Mouse (Mus musculus): ENCODE data around the gene Psmd12. TPM values are rescaled to one million over a fixed set of nuclear protein-coding genes. Genes with fewer than 3 reads are reported as not detected.

The Psmd12 gene
- polyA plus RNA-seq, 1 experiment from 2014 or later = 164 TPM

GRCm38 (mm10) chr11:107521153-107521552, 41.9 kb downstream of the Psmd12 start:
- WGBS (ENCODE audit: insufficient replicate concordance) = 43% methylated on average over 1 of the region's 1 CpGs

GRCm38 (mm10) chr11:107524966-107525365, 45.7 kb downstream of the Psmd12 start:
- Histone ChIP-seq H3K4me3 (no peak overlapping the region), H3K27me3 (replicated peaks) (no peaks in the 10 kb centered on the region), H3K4me1 (peaks cover 11% of the 10 kb centered on the region; the same call in 1 of the 2 replicates), H3K9me3 (replicated peaks) (no peaks in the 10 kb centered on the region), H3K27ac (no peak overlapping the region), H3K36me3 (no peaks in the 10 kb centered on the region), H3K4me2 (no peak overlapping the region), H3K9ac (no peak overlapping the region)
- ATAC-seq = no peak
- 73% methylated on average over 1 of the region's 1 CpGs for WGBS (ENCODE audit: insufficient replicate concordance)

More at GRCm38 (mm10) chr11:107521153-107521552, 41.9 kb downstream of the Psmd12 start:
- Histone ChIP-seq H3K4me1 (no peaks in the 10 kb centered on the region), H3K4me2 (no peak overlapping the region), H3K27me3 (replicated peaks) (no peaks in the 10 kb centered on the region), H3K9ac (no peak overlapping the region), H3K36me3 (no peaks in the 10 kb centered on the region), H3K9me3 (replicated peaks) (no peaks in the 10 kb centered on the region), H3K27ac (no peak overlapping the region), H3K4me3 (no peak overlapping the region)
- no peak for ATAC-seq

- Histone ChIP-seq H3K36me3 (no peaks in the 10 kb centered on the region), H3K9me3 (replicated peaks) (no peaks in the 10 kb centered on the region), H3K4me1 (peaks cover 26% of the 10 kb centered on the region), H3K4me3 (no peak overlapping the region), H3K27me3 (replicated peaks) (no peaks in the 10 kb centered on the region), H3K4me2 (no peak overlapping the region), H3K9ac (no peak overlapping the region), H3K27ac (no peak overlapping the region)
- WGBS (ENCODE audit: insufficient replicate concordance) = 61% methylated on average over 3 of the region's 3 CpGs
- ATAC-seq = no peak
Observed at GRCm38 (mm10) chr11:107527632-107528031, 48.3 kb downstream of the Psmd12 start.

- Histone ChIP-seq H3K4me2 (0 out of 2 replicates have a peak overlapping the region, but pooled peaks have one; percentile 4), H3K27ac (0 out of 2 replicates have a peak overlapping the region, but pooled peaks have one; percentile 40), H3K4me1 (peaks cover 26% of the 10 kb centered on the region), H3K4me3 (no peak overlapping the region), H3K9ac (no peak overlapping the region), H3K36me3 (no peaks in the 10 kb centered on the region), H3K27me3 (replicated peaks) (no peaks in the 10 kb centered on the region), H3K9me3 (replicated peaks) (no peaks in the 10 kb centered on the region)
- WGBS (ENCODE audit: insufficient replicate concordance) = 14% methylated on average over 8 of the region's 8 CpGs
- 0 out of 2 replicates have a peak, but pooled peaks have one; percentile 42 for ATAC-seq
Observed at GRCm38 (mm10) chr11:107529320-107529719, 50.0 kb downstream of the Psmd12 start.

GRCm38 (mm10) chr11:107531445-107531844, 52.2 kb downstream of the Psmd12 start:
- Histone ChIP-seq H3K27ac (no peak overlapping the region), H3K4me3 (no peak overlapping the region), H3K9me3 (replicated peaks) (no peaks in the 10 kb centered on the region), H3K27me3 (replicated peaks) (no peaks in the 10 kb centered on the region), H3K36me3 (no peaks in the 10 kb centered on the region), H3K9ac (no peak overlapping the region), H3K4me2 (no peak overlapping the region), H3K4me1 (peaks cover 26% of the 10 kb centered on the region)
- peak; percentile 78; the same call in 1 of the 2 replicates for ATAC-seq
- WGBS (ENCODE audit: insufficient replicate concordance) = 38% methylated on average over 4 of the region's 4 CpGs

GRCm38 (mm10) chr11:107532271-107532670, 53.0 kb downstream of the Psmd12 start:
- Histone ChIP-seq H3K4me1 (peaks cover 26% of the 10 kb centered on the region), H3K4me3 (no peak overlapping the region), H3K36me3 (no peaks in the 10 kb centered on the region), H3K9me3 (replicated peaks) (no peaks in the 10 kb centered on the region), H3K9ac (no peak overlapping the region), H3K27me3 (replicated peaks) (no peaks in the 10 kb centered on the region), H3K4me2 (no peak overlapping the region), H3K27ac (no peak overlapping the region)
- no peak for ATAC-seq
- WGBS (ENCODE audit: insufficient replicate concordance) = 11% methylated on average over 5 of the region's 5 CpGs

- Histone ChIP-seq H3K4me2 (no peak overlapping the region), H3K4me1 (no peaks in the 10 kb centered on the region), H3K4me3 (no peak overlapping the region), H3K9me3 (replicated peaks) (no peaks in the 10 kb centered on the region), H3K27ac (no peak overlapping the region), H3K9ac (no peak overlapping the region), H3K36me3 (no peaks in the 10 kb centered on the region), H3K27me3 (replicated peaks) (no peaks in the 10 kb centered on the region)
- 80% methylated on average over 4 of the region's 4 CpGs for WGBS (ENCODE audit: insufficient replicate concordance)
- no peak for ATAC-seq
Observed at GRCm38 (mm10) chr11:107538994-107539393, 59.7 kb downstream of the Psmd12 start.

- Histone ChIP-seq H3K9me3 (replicated peaks) (no peaks in the 10 kb centered on the region), H3K27me3 (replicated peaks) (peaks cover 4% of the 10 kb centered on the region), H3K4me2 (no peak overlapping the region), H3K27ac (no peak overlapping the region), H3K4me3 (no peak overlapping the region), H3K36me3 (no peaks in the 10 kb centered on the region), H3K4me1 (no peaks in the 10 kb centered on the region), H3K9ac (no peak overlapping the region)
- no peak for ATAC-seq
- WGBS (ENCODE audit: insufficient replicate concordance) = 5% methylated on average over 1 of the region's 1 CpGs
Observed at GRCm38 (mm10) chr11:107540339-107540738, 61.1 kb downstream of the Psmd12 start.

GRCm38 (mm10) chr11:107545747-107546476, 66.6 kb downstream of the Psmd12 start:
- no peak overlapping the region for H3K4me3 ChIP-seq
- no peaks in the 10 kb centered on the region for H3K9me3 ChIP-seq (replicated peaks)
- H3K27ac ChIP-seq = no peak overlapping the region
- peak overlapping the region; percentile 99; the same call in 1 of the 2 replicates for H3K4me2 ChIP-seq
- peaks cover 18% of the 10 kb centered on the region for H3K36me3 ChIP-seq
- no peak overlapping the region for H3K9ac ChIP-seq
- WGBS (ENCODE audit: insufficient replicate concordance) = 40% methylated on average over 13 of the region's 13 CpGs
- H3K27me3 ChIP-seq (replicated peaks) = peaks cover 24% of the 10 kb centered on the region
- H3K4me1 ChIP-seq = peaks cover 32% of the 10 kb centered on the region
- no peak for ATAC-seq

GRCm38 (mm10) chr11:107546667-107547301, 67.5 kb downstream of the Psmd12 start:
- Histone ChIP-seq H3K9ac (peak overlapping the region; percentile 89), H3K4me3 (peak overlapping the region; percentile 96), H3K27me3 (replicated peaks) (peaks cover 24% of the 10 kb centered on the region), H3K4me1 (peaks cover 41% of the 10 kb centered on the region), H3K27ac (no peak overlapping the region), H3K36me3 (peaks cover 26% of the 10 kb centered on the region), H3K9me3 (replicated peaks) (no peaks in the 10 kb centered on the region), H3K4me2 (peak overlapping the region; percentile 99)
- no peak for ATAC-seq
- under 1% methylated on average over 36 of the region's 37 CpGs for WGBS (ENCODE audit: insufficient replicate concordance)

GRCm38 (mm10) chr11:107547351-107548203, 68.3 kb downstream of the Psmd12 start, which contains the start of gene Helz:
Gene Helz (plus strand): TSS chr11:107547930.
- Histone ChIP-seq H3K4me3 (peak within 1 kb of the TSS; percentile 96), H3K4me2 (peak within 1 kb of the TSS; percentile 99), H3K27ac (peak within 1 kb of the TSS; percentile 79), H3K9ac (peak within 1 kb of the TSS; percentile 89), H3K4me1 (peaks cover 48% of the 10 kb centered on the region), H3K27me3 (replicated peaks) (peaks cover 24% of the 10 kb centered on the region), H3K9me3 (replicated peaks) (no peaks in the 10 kb centered on the region), H3K36me3 (peaks cover 31% of the 10 kb centered on the region)
- under 1% methylated on average over 63 of the region's 70 CpGs for WGBS (ENCODE audit: insufficient replicate concordance)
- ATAC-seq = peak; percentile 86
